Mouse (Mus musculus): ENCODE data around the gene Tnfrsf1b. TPM values are rescaled to one million over a fixed set of nuclear protein-coding genes. Genes with fewer than 3 reads are reported as not detected.

Gene Tnfrsf1b
- 1.6 and 1.8 TPM in 2 replicates for polyA plus RNA-seq (2015; fragmentation: Nextera tagmentation; extraction: Ambion mirVana)

GRCm38 (mm10) chr4:145246173-145247011, at the start of gene Tnfrsf1b:
Gene Tnfrsf1b (minus strand): TSS chr4:145246870.
- peak within 1 kb of the TSS; percentile 50 for H3K9ac ChIP-seq
- no peaks in the 10 kb centered on the region for H3K9me3 ChIP-seq (replicated peaks)
- H3K27me3 ChIP-seq, result peaks cover 27% of the 10 kb centered on the region
- peak within 1 kb of the TSS; percentile 40 for H3K4me3 ChIP-seq
- H3K4me2 ChIP-seq, result peak within 1 kb of the TSS; percentile 70
- ATAC-seq, result peak; percentile 65; the same call in 1 of the 2 replicates
- under 1% methylated on average over 47 of the region's 47 CpGs for WGBS
- H3K36me3 ChIP-seq (ENCODE audit: poor library complexity, severe bottlenecking), result no peaks in the 10 kb centered on the region
- H3K27ac ChIP-seq, result no peak within 1 kb of the TSS
- 0 out of 2 replicates have a peak, but pooled peaks cover 8% of the 10 kb centered on the region for H3K4me1 ChIP-seq

GRCm38 (mm10) chr4:145295589-145296300, 49.1 kb upstream of the Tnfrsf1b start:
- Histone ChIP-seq H3K4me3 (no peak overlapping the region), H3K4me1 (no peaks in the 10 kb centered on the region), H3K27me3 (no peaks in the 10 kb centered on the region), H3K9me3 (replicated peaks) (no peaks in the 10 kb centered on the region), H3K9ac (no peak overlapping the region), H3K4me2 (no peak overlapping the region), H3K27ac (no peak overlapping the region), H3K36me3 (ENCODE audit: poor library complexity, severe bottlenecking) (no peaks in the 10 kb centered on the region)
- no peak for ATAC-seq
- WGBS, result 48% methylated on average over 5 of the region's 5 CpGs

- H3K27me3 ChIP-seq, result no peaks in the 10 kb centered on the region
- no peaks in the 10 kb centered on the region for H3K9me3 ChIP-seq (replicated peaks)
- no peak for ATAC-seq
- no peak overlapping the region for H3K4me2 ChIP-seq
- H3K4me1 ChIP-seq, result no peaks in the 10 kb centered on the region
- no peak overlapping the region for H3K9ac ChIP-seq
- no peak overlapping the region for H3K4me3 ChIP-seq
- no peaks in the 10 kb centered on the region for H3K36me3 ChIP-seq (ENCODE audit: poor library complexity, severe bottlenecking)
- WGBS, result 84% methylated on average over 5 of the region's 5 CpGs
- no peak overlapping the region for H3K27ac ChIP-seq
Measured at GRCm38 (mm10) chr4:145294588-145294987, 47.9 kb upstream of the Tnfrsf1b start.

- H3K4me1 ChIP-seq, result no peaks in the 10 kb centered on the region
- peak; percentile 81 for ATAC-seq
- H3K9ac ChIP-seq, result no peak overlapping the region
- H3K36me3 ChIP-seq (ENCODE audit: poor library complexity, severe bottlenecking), result no peaks in the 10 kb centered on the region
- no peak overlapping the region for H3K4me2 ChIP-seq
- H3K9me3 ChIP-seq (replicated peaks), result no peaks in the 10 kb centered on the region
- H3K4me3 ChIP-seq, result no peak overlapping the region
- H3K27ac ChIP-seq, result no peak overlapping the region
- 48% methylated on average over 4 of the region's 4 CpGs for WGBS
- no peaks in the 10 kb centered on the region for H3K27me3 ChIP-seq
Measured at GRCm38 (mm10) chr4:145286369-145287120, 39.9 kb upstream of the Tnfrsf1b start.

- no peaks in the 10 kb centered on the region for H3K9me3 ChIP-seq (replicated peaks)
- H3K36me3 ChIP-seq (ENCODE audit: poor library complexity, severe bottlenecking), result no peaks in the 10 kb centered on the region
- H3K4me3 ChIP-seq, result no peak overlapping the region
- no peak overlapping the region for H3K27ac ChIP-seq
- H3K27me3 ChIP-seq, result no peaks in the 10 kb centered on the region
- WGBS, result 90% methylated on average over 4 of the region's 4 CpGs
- H3K4me2 ChIP-seq, result no peak overlapping the region
- no peak overlapping the region for H3K9ac ChIP-seq
- no peaks in the 10 kb centered on the region for H3K4me1 ChIP-seq
- ATAC-seq, result no peak
Measured at GRCm38 (mm10) chr4:145284675-145285074, 38.0 kb upstream of the Tnfrsf1b start.

- H3K36me3 ChIP-seq (ENCODE audit: poor library complexity, severe bottlenecking), result no peaks in the 10 kb centered on the region
- no peaks in the 10 kb centered on the region for H3K4me1 ChIP-seq
- 76% methylated on average over 6 of the region's 6 CpGs for WGBS
- H3K27me3 ChIP-seq, result no peaks in the 10 kb centered on the region
- ATAC-seq, result no peak
- H3K27ac ChIP-seq, result no peak overlapping the region
- H3K4me3 ChIP-seq, result no peak overlapping the region
- no peak overlapping the region for H3K9ac ChIP-seq
- H3K9me3 ChIP-seq (replicated peaks), result no peaks in the 10 kb centered on the region
- H3K4me2 ChIP-seq, result no peak overlapping the region
Measured at GRCm38 (mm10) chr4:145283441-145283840, 36.8 kb upstream of the Tnfrsf1b start.

GRCm38 (mm10) chr4:145280966-145281365, 34.3 kb upstream of the Tnfrsf1b start:
- 90% methylated on average over 6 of the region's 6 CpGs for WGBS
- no peaks in the 10 kb centered on the region for H3K9me3 ChIP-seq (replicated peaks)
- H3K9ac ChIP-seq, result no peak overlapping the region
- no peaks in the 10 kb centered on the region for H3K36me3 ChIP-seq (ENCODE audit: poor library complexity, severe bottlenecking)
- H3K27ac ChIP-seq, result no peak overlapping the region
- no peak overlapping the region for H3K4me3 ChIP-seq
- no peak for ATAC-seq
- H3K4me2 ChIP-seq, result no peak overlapping the region
- no peaks in the 10 kb centered on the region for H3K27me3 ChIP-seq
- no peaks in the 10 kb centered on the region for H3K4me1 ChIP-seq

- 75% methylated on average over 3 of the region's 3 CpGs for WGBS
- no peak for ATAC-seq
- H3K4me2 ChIP-seq, result no peak overlapping the region
- no peaks in the 10 kb centered on the region for H3K4me1 ChIP-seq
- H3K27ac ChIP-seq, result no peak overlapping the region
- H3K9ac ChIP-seq, result no peak overlapping the region
- H3K4me3 ChIP-seq, result no peak overlapping the region
- no peaks in the 10 kb centered on the region for H3K9me3 ChIP-seq (replicated peaks)
- no peaks in the 10 kb centered on the region for H3K36me3 ChIP-seq (ENCODE audit: poor library complexity, severe bottlenecking)
- no peaks in the 10 kb centered on the region for H3K27me3 ChIP-seq
Measured at GRCm38 (mm10) chr4:145278724-145279370, 32.2 kb upstream of the Tnfrsf1b start.

- H3K36me3 ChIP-seq (ENCODE audit: poor library complexity, severe bottlenecking), result no peaks in the 10 kb centered on the region
- no peaks in the 10 kb centered on the region for H3K9me3 ChIP-seq (replicated peaks)
- H3K9ac ChIP-seq, result no peak overlapping the region
- H3K4me1 ChIP-seq, result no peaks in the 10 kb centered on the region
- no peak for ATAC-seq
- 94% methylated on average over 2 of the region's 2 CpGs for WGBS
- no peaks in the 10 kb centered on the region for H3K27me3 ChIP-seq
- H3K4me2 ChIP-seq, result no peak overlapping the region
- no peak overlapping the region for H3K4me3 ChIP-seq
- no peak overlapping the region for H3K27ac ChIP-seq
Measured at GRCm38 (mm10) chr4:145278231-145278630, 31.6 kb upstream of the Tnfrsf1b start.

GRCm38 (mm10) chr4:145276368-145277249, 29.9 kb upstream of the Tnfrsf1b start:
- Histone ChIP-seq H3K36me3 (ENCODE audit: poor library complexity, severe bottlenecking) (no peaks in the 10 kb centered on the region), H3K27ac (no peak overlapping the region), H3K4me2 (no peak overlapping the region), H3K27me3 (no peaks in the 10 kb centered on the region), H3K9me3 (replicated peaks) (no peaks in the 10 kb centered on the region), H3K9ac (no peak overlapping the region), H3K4me3 (no peak overlapping the region), H3K4me1 (no peaks in the 10 kb centered on the region)
- WGBS, result 81% methylated on average over 6 of the region's 6 CpGs
- ATAC-seq, result no peak

- Histone ChIP-seq H3K9ac (no peak overlapping the region), H3K4me2 (no peak overlapping the region), H3K36me3 (ENCODE audit: poor library complexity, severe bottlenecking) (no peaks in the 10 kb centered on the region), H3K4me3 (no peak overlapping the region), H3K27me3 (no peaks in the 10 kb centered on the region), H3K9me3 (replicated peaks) (no peaks in the 10 kb centered on the region), H3K4me1 (no peaks in the 10 kb centered on the region), H3K27ac (no peak overlapping the region)
- no peak for ATAC-seq
- 91% methylated on average over 5 of the region's 5 CpGs for WGBS
Measured at GRCm38 (mm10) chr4:145274887-145275286, 28.2 kb upstream of the Tnfrsf1b start.

All from forebrain, embryonic 13.5 days (tissue).